Mouse (Mus musculus) midbrain, postnatal 0 days (tissue): Measurements from ENCODE around the gene St5. TPM values are rescaled to one million over a fixed set of nuclear protein-coding genes. Genes with fewer than 3 reads are reported as not detected.

Experiments
- ATAC-seq: fragments of 200-750 bp; cut with Nextera tagmentation; 2 replicates; pipeline ENCODE4 v1.8.0; 2017; ENCODE audit warnings: moderate number of reproducible peaks, mild to moderate bottlenecking, moderate TSS enrichment, moderate library complexity; ENCODE audit not compliant: low FRiP score
- DNase-seq: peaks from one replicate; pipeline ENCODE4 v3.0.0-alpha.2; 2015; ENCODE audit warnings: low spot score
- H3K27ac ChIP-seq: fragments of 300-500 bp; sonication (generic); 2 replicates; pipeline ENCODE4 v1.5.1; 2014; ENCODE audit warnings: low read depth, mild to moderate bottlenecking, low read length, mixed read lengths
- H3K27me3 ChIP-seq: fragments of 300-500 bp; sonication (generic); 2 replicates; pipeline ENCODE4 v1.6.1; 2014; ENCODE audit warnings: low read length, control low read depth, mixed read lengths; ENCODE audit not compliant: insufficient read depth
- H3K36me3 ChIP-seq: fragments of 300-500 bp; sonication (generic); 2 replicates; pipeline ENCODE4 v1.6.1; 2014; ENCODE audit warnings: low read length, control low read depth, mixed read lengths; ENCODE audit not compliant: insufficient read depth
- H3K4me1 ChIP-seq: fragments of 300-500 bp; sonication (generic); 2 replicates; pipeline ENCODE4 v1.6.1; 2014; ENCODE audit warnings: mild to moderate bottlenecking, control low read depth, antibody characterized with exemption, low read length, mixed read lengths; ENCODE audit not compliant: insufficient read depth
- H3K4me2 ChIP-seq: fragments of 300-500 bp; sonication (generic); 2 replicates; pipeline ENCODE4 v1.6.1; 2014; ENCODE audit warnings: low read depth, mild to moderate bottlenecking, low read length, mixed read lengths; ENCODE audit not compliant: poor library complexity, severe bottlenecking
- H3K4me3 ChIP-seq: fragments of 300-500 bp; sonication (generic); 2 replicates; pipeline ENCODE4 v1.5.1; 2014; ENCODE audit warnings: low read depth, mild to moderate bottlenecking, low read length, moderate library complexity
- H3K9ac ChIP-seq: fragments of 300-500 bp; sonication (generic); replicated peaks from 2 replicates; pipeline ENCODE4 v1.6.1; 2014; ENCODE audit warnings: mild to moderate bottlenecking, low read length, moderate library complexity, mixed read lengths; ENCODE audit not compliant: poor library complexity, severe bottlenecking
- H3K9me3 ChIP-seq: fragments of 300-500 bp; sonication (generic); 2 replicates; pipeline ENCODE4 v1.6.1; 2016; ENCODE audit warnings: low read length, control low read depth
- CTCF ChIP-seq: IDR thresholded peaks from 2 replicates; pipeline ENCODE4 v1.5.1; 2016; ENCODE audit warnings: antibody characterized with exemption, mild to moderate bottlenecking
- WGBS: fragments of 180-500 bp; shearing (Covaris S2); extraction: QIAGEN DNeasy Blood & Tissue Kit; methylation state at CpG from one replicate; pipeline ENCODE4 v1.1.7; 2014; 5-methylcytosine and 5-hydroxymethylcytosine counted together
- polyA plus RNA-seq: library from polyadenylated mRNA; unstranded; fragments of >200 nt; fragmentation: Nextera tagmentation; extraction: Ambion mirVana; gene quantifications from 2 replicates; pipeline ENCODE4 v1.2.1, GENCODE M21; 2015
- total RNA-seq: library from RNA; depleted of rRNA; stranded (reverse); fragments of >200 nt; gene quantifications from 2 replicates; pipeline ENCODE4 v1.2.3, GENCODE M21; 2014

Gene St5
- total and polyA plus RNA-seq, 2 experiments from 2014 or later = 14.4 to 48.3 TPM

- H3K27ac ChIP-seq = no peak overlapping the region
- H3K27me3 ChIP-seq = no peaks in the 10 kb centered on the region
- no peaks in the 10 kb centered on the region for H3K9me3 ChIP-seq
- 43% methylated on average over 1 of the region's 1 CpGs for WGBS
- H3K9ac ChIP-seq = no peak overlapping the region
- H3K36me3 ChIP-seq = no peaks in the 10 kb centered on the region
- TF ChIP-seq CTCF = no peak
- no peak overlapping the region for H3K4me2 ChIP-seq
- DNase-seq (no peak), ATAC-seq (no peak)
- no peaks in the 10 kb centered on the region for H3K4me1 ChIP-seq
- H3K4me3 ChIP-seq = no peak overlapping the region
These were observed 61.4 kb downstream of the St5 start for GRCm38 (mm10) chr7:109641963-109642362.

GRCm38 (mm10) chr7:109641102-109641501 lies 62.3 kb downstream of the St5 start:
- ATAC-seq (no peak), DNase-seq (no peak)
- H3K27ac ChIP-seq = no peak overlapping the region
- no peaks in the 10 kb centered on the region for H3K4me1 ChIP-seq
- 89% methylated on average over 8 of the region's 8 CpGs for WGBS
- no peak for TF ChIP-seq CTCF
- H3K4me2 ChIP-seq = no peak overlapping the region
- H3K9ac ChIP-seq = no peak overlapping the region
- H3K36me3 ChIP-seq = no peaks in the 10 kb centered on the region
- H3K27me3 ChIP-seq = no peaks in the 10 kb centered on the region
- H3K9me3 ChIP-seq = no peaks in the 10 kb centered on the region
- H3K4me3 ChIP-seq = no peak overlapping the region

- Histone ChIP-seq H3K27ac (no peak overlapping the region), H3K9ac (no peak overlapping the region), H3K4me3 (no peak overlapping the region), H3K4me1 (no peaks in the 10 kb centered on the region), H3K4me2 (no peak overlapping the region), H3K9me3 (no peaks in the 10 kb centered on the region), H3K36me3 (no peaks in the 10 kb centered on the region), H3K27me3 (no peaks in the 10 kb centered on the region)
- ATAC-seq = no peak
- 79% methylated on average over 5 of the region's 5 CpGs for WGBS
- no peak for DNase-seq
- no peak for TF ChIP-seq CTCF
These were observed 66.0 kb downstream of the St5 start for GRCm38 (mm10) chr7:109637391-109637790.

GRCm38 (mm10) chr7:109636086-109636792 lies 67.2 kb downstream of the St5 start:
- Histone ChIP-seq H3K4me2 (no peak overlapping the region), H3K9ac (no peak overlapping the region), H3K4me1 (no peaks in the 10 kb centered on the region), H3K27me3 (no peaks in the 10 kb centered on the region), H3K27ac (no peak overlapping the region), H3K36me3 (no peaks in the 10 kb centered on the region), H3K9me3 (no peaks in the 10 kb centered on the region), H3K4me3 (no peak overlapping the region)
- ATAC-seq (no peak), DNase-seq (no peak)
- TF ChIP-seq CTCF = no peak
- 88% methylated on average over 8 of the region's 8 CpGs for WGBS

GRCm38 (mm10) chr7:109633404-109634085 lies 69.9 kb downstream of the St5 start:
- TF ChIP-seq CTCF = no peak
- H3K36me3 ChIP-seq = no peaks in the 10 kb centered on the region
- no peaks in the 10 kb centered on the region for H3K4me1 ChIP-seq
- no peak for ATAC-seq
- H3K9me3 ChIP-seq = no peaks in the 10 kb centered on the region
- no peak overlapping the region for H3K27ac ChIP-seq
- no peaks in the 10 kb centered on the region for H3K27me3 ChIP-seq
- H3K4me3 ChIP-seq = no peak overlapping the region
- no peak for DNase-seq
- WGBS = 89% methylated on average over 15 of the region's 15 CpGs
- H3K4me2 ChIP-seq = no peak overlapping the region
- H3K9ac ChIP-seq = no peak overlapping the region

- Histone ChIP-seq H3K4me1 (no peaks in the 10 kb centered on the region), H3K36me3 (no peaks in the 10 kb centered on the region), H3K27ac (no peak overlapping the region), H3K27me3 (no peaks in the 10 kb centered on the region), H3K9me3 (no peaks in the 10 kb centered on the region), H3K9ac (no peak overlapping the region), H3K4me3 (no peak overlapping the region), H3K4me2 (no peak overlapping the region)
- no peak for TF ChIP-seq CTCF
- DNase-seq (no peak), ATAC-seq (no peak)
- WGBS = 63% methylated on average over 6 of the region's 6 CpGs
These were observed 72.1 kb downstream of the St5 start for GRCm38 (mm10) chr7:109631330-109631729.
